In the genomic region with DNA sequence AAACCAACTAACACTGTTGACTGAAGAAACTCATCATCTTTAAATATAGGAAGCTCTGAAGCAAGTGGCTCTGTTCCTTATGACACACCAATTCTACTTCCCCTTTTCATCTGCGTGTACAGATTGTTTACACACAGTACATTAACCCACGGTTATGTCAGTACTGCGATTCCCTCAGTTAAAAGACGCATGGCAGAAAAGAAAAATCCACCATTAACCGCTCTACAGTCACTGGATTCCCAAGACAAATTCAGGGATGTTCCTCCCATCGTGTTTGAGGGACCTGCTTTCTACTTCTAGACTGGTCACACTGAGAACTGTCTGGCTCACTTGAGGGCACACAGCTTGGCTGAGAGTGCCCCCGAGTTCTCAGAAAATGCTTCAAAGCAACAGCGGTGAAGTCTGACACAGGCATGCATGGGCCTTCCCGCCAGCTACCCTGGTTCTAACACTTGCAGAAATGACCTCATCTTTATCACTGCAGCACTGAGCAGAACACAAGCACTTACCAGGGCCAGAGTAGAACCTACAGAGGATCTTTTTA, we compare ENCODE assay signal across 9 mouse cellular contexts. TPM values are rescaled to one million over a fixed set of nuclear protein-coding genes. Genes with fewer than 3 reads are reported as not detected.
DNase-seq lines count a peak whose midpoint lies in the region; ATAC-seq and TF ChIP-seq lines count a peak whose summit lies in the region.
"Had no signal": no experiment of that assay in that cellular context is flagged by ENCODE, and none has a peak within 500 bp of the region (broad histone marks: within the 10 kb centered on the region; RNA-seq: fewer than 3 reads in every experiment).

No protein-coding gene starts in this region.

- no peak overlapping the region for H3K9ac ChIP-seq in heart, embryonic 12.5 days
- H3K9ac ChIP-seq in hindbrain, postnatal 0 days (replicated peaks; ENCODE audit: low read length), result 0 out of 2 replicates have a peak overlapping the region, but pooled peaks have one; percentile 6
- 0 out of 2 replicates have a peak overlapping the region, but pooled peaks have one; percentile 12 for H3K9ac ChIP-seq in midbrain, embryonic 14.5 days (replicated peaks; ENCODE audit: low read length)

- intact Hi-C loops in gastrocnemius, postnatal 36 days (cut with DNase I), result no loop called here

- no peak for ATAC-seq in heart, embryonic 12.5 days (ENCODE audit: insufficient number of reproducible peaks, low FRiP score)
- ATAC-seq in activated CD4-positive, CD25-positive, alpha-beta regulatory T cell, adult 4 months, result peak; percentile 10
- no peak for ATAC-seq in hindbrain, postnatal 0 days
- no peak for ATAC-seq in midbrain, embryonic 14.5 days (ENCODE audit: low FRiP score, low TSS enrichment)

- H3K36me3 ChIP-seq in heart, embryonic 12.5 days, result no peaks in the 10 kb centered on the region
- H3K36me3 ChIP-seq in hindbrain, postnatal 0 days (ENCODE audit: insufficient read depth, low read length), result no peaks in the 10 kb centered on the region
- H3K36me3 ChIP-seq in midbrain, embryonic 14.5 days (ENCODE audit: control insufficient read depth, insufficient read depth, low read length), result no peaks in the 10 kb centered on the region

- no peak for TF ChIP-seq CTCF in hindbrain, postnatal 0 days (IDR thresholded peaks at IDR 0.05; ENCODE audit: low read depth)

- 56% methylated on average over 9 of the region's 9 CpGs for whole genome bisulfite sequencing in heart, embryonic 12.5 days
- 54% methylated on average over 9 of the region's 9 CpGs for WGBS in hindbrain, postnatal 0 days
- WGBS in midbrain, embryonic 14.5 days, result 79% methylated on average over 9 of the region's 9 CpGs

- H3K4me2 ChIP-seq in heart, embryonic 12.5 days, result peak overlapping the region; percentile 31
- H3K4me2 ChIP-seq in hindbrain, postnatal 0 days (ENCODE audit: low read depth, low read length), result peak overlapping the region; percentile 67
- H3K4me2 ChIP-seq in midbrain, embryonic 14.5 days (ENCODE audit: low read length), result peak overlapping the region; percentile 75

- H3K4me1 ChIP-seq in heart, embryonic 12.5 days (replicated peaks), result peaks cover 13% of the 10 kb centered on the region
- 0 out of 2 replicates have a peak, but pooled peaks cover 8% of the 10 kb centered on the region for H3K4me1 ChIP-seq in hindbrain, postnatal 0 days (ENCODE audit: insufficient read depth, low read length)
- peaks cover 20% of the 10 kb centered on the region for H3K4me1 ChIP-seq in midbrain, embryonic 14.5 days (ENCODE audit: control insufficient read depth, insufficient read depth, low read length)

- H3K9me3 ChIP-seq in heart, embryonic 12.5 days (replicated peaks), result no peaks in the 10 kb centered on the region
- no peaks in the 10 kb centered on the region for H3K9me3 ChIP-seq in hindbrain, postnatal 0 days (ENCODE audit: low read length)
- H3K9me3 ChIP-seq in midbrain, embryonic 14.5 days (ENCODE audit: control insufficient read depth, low read length), result peaks cover 14% of the 10 kb centered on the region

- H3K4me3 ChIP-seq in heart, embryonic 12.5 days, result no peak overlapping the region
- peak overlapping the region; percentile 99 for H3K4me3 ChIP-seq in hindbrain, postnatal 0 days (ENCODE audit: low read length)
- peak overlapping the region; percentile 94 for H3K4me3 ChIP-seq in midbrain, embryonic 14.5 days (replicated peaks; ENCODE audit: low read depth, low read length)

- no peaks in the 10 kb centered on the region for H3K27me3 ChIP-seq in heart, embryonic 12.5 days (replicated peaks)
- no peaks in the 10 kb centered on the region for H3K27me3 ChIP-seq in hindbrain, postnatal 0 days (ENCODE audit: insufficient read depth, low read length)
- no peaks in the 10 kb centered on the region for H3K27me3 ChIP-seq in midbrain, embryonic 14.5 days (ENCODE audit: control insufficient read depth, insufficient read depth, low read length)

- peak overlapping the region; percentile 64; the same call in 1 of the 2 replicates for H3K27ac ChIP-seq in heart, embryonic 12.5 days (ENCODE audit: poor library complexity, severe bottlenecking)
- no peak overlapping the region for H3K27ac ChIP-seq in hindbrain, postnatal 0 days
- no peak overlapping the region for H3K27ac ChIP-seq in midbrain, embryonic 14.5 days (replicated peaks; ENCODE audit: low read depth, low read length)
- H3K27ac ChIP-seq: kidney, postnatal 0 days had no signal

- DNase-seq in heart, adult 8-10 months (ENCODE audit: low spot score), result no peak
- peak; percentile 18 for DNase-seq in hindbrain, postnatal 0 days (ENCODE audit: low spot score)
- peak; percentile 26 for DNase-seq in midbrain, embryonic 14.5 days
- DNase-seq in frontal cortex, postnatal 36 days (ENCODE audit: low spot score in 2 of 2), result no peak
- no peak for DNase-seq in urinary bladder, postnatal 14 days (ENCODE audit: low spot score)
- no peak for DNase-seq in gastrocnemius, postnatal 36 days

RNA-seq across cellular contexts. Expression of gene Tspan13, which starts 2.7 kb away (rescaled TPM):
- 72.7 and 77.4 TPM in 2 replicates for polyA plus RNA-seq in heart, embryonic 12.5 days (2016; fragmentation: Nextera tagmentation; extraction: Ambion mirVana)
- total RNA-seq in heart, adult 8-10 months (2022), result 10 to 100 TPM; 34.4 to 50.7 (median 42.6) TPM
- polyA plus RNA-seq in activated CD4-positive, CD25-positive, alpha-beta regulatory T cell, adult 4 months (2017; shearing (Covaris generic)), result 100 to 1,000 TPM; 175 to 254 TPM
- 250 and 296 TPM in 2 replicates for total RNA-seq in hindbrain, postnatal 0 days (2014; rRNA removed)
- 378 and 380 TPM in 2 replicates for polyA plus RNA-seq in hindbrain, postnatal 0 days (2015; fragmentation: Nextera tagmentation; extraction: Ambion mirVana)
- polyA plus RNA-seq in midbrain, embryonic 14.5 days (2014; fragmentation: Nextera tagmentation; extraction: Ambion mirVana), result 348 and 411 TPM in 2 replicates
- 10 to 100 TPM; 21.2 to 24.1 TPM for total RNA-seq in gastrocnemius, postnatal 36 days (2021)

RNA-seq across cellular contexts. Expression of gene Agr2, which starts 46.9 kb away (rescaled TPM):
- polyA plus RNA-seq in heart, embryonic 12.5 days (2016; fragmentation: Nextera tagmentation; extraction: Ambion mirVana), result 0.33 and 0.52 TPM in 2 replicates
- under 1 TPM in 1 of 4 experiments, not detected in 3; 0.60 TPM for total RNA-seq in heart, adult 8-10 months (2022)
- not detected for polyA plus RNA-seq in activated CD4-positive, CD25-positive, alpha-beta regulatory T cell, adult 4 months (2017; shearing (Covaris generic))
- total RNA-seq in hindbrain, postnatal 0 days (2014; rRNA removed), result not detected in 2 replicates
- 0.25 TPM in 1 of 2 replicates, not detected in the other for polyA plus RNA-seq in hindbrain, postnatal 0 days (2015; fragmentation: Nextera tagmentation; extraction: Ambion mirVana)
- not detected in 2 replicates for polyA plus RNA-seq in midbrain, embryonic 14.5 days (2014; fragmentation: Nextera tagmentation; extraction: Ambion mirVana)
- total RNA-seq in gastrocnemius, postnatal 36 days (2021), result not detected

Comparison
In these comparisons a context has a peak if more than half of its experiments do, and no peak if none do; other contexts are left out.
1. DNase-seq: peak in hindbrain, postnatal 0 days (single experiment) and midbrain, embryonic 14.5 days (single experiment); none in heart, adult 8-10 months (single experiment), frontal cortex, postnatal 36 days (0 of 2), urinary bladder, postnatal 14 days (single experiment) and gastrocnemius, postnatal 36 days (0 of 2).
2. Peak in every context shown above with its lines, with median percentiles within 50 percentile points of each other: H3K4me2 ChIP-seq.